Mouse (Mus musculus) G1E (cell line): ENCODE measurements around the gene Zfp184. TPM values are rescaled to one million over a fixed set of nuclear protein-coding genes. Genes with fewer than 3 reads are reported as not detected.

Source experiments
- ATAC-seq: 2 replicates; pipeline ENCODE4 v1.8.0; 2016; ENCODE audit warnings: mild to moderate bottlenecking; ENCODE audit not compliant: insufficient number of reproducible peaks, poor library complexity, low FRiP score, severe bottlenecking; ENCODE audit errors: extremely low read depth
- DNase-seq: peaks from one replicate; pipeline ENCODE4 v3.0.0; 2012; ENCODE audit warnings: low spot score
- H3K27me3 ChIP-seq: 2 replicates; pipeline ENCODE4 v1.6.1; 2012; ENCODE audit warnings: mild to moderate bottlenecking, low read length, inconsistent platforms; ENCODE audit not compliant: insufficient read depth
- H3K36me3 ChIP-seq: replicated peaks from 2 replicates; pipeline ENCODE3; 2012; ENCODE audit warnings: mild to moderate bottlenecking, inconsistent platforms
- H3K4me1 ChIP-seq: 2 replicates; pipeline ENCODE4 v1.6.1; 2012; ENCODE audit warnings: low read depth, low read length, inconsistent platforms, mixed read lengths; ENCODE audit not compliant: insufficient read depth
- H3K4me3 ChIP-seq: 2 replicates; pipeline ENCODE4 v1.5.1; 2012; ENCODE audit warnings: low read depth, mild to moderate bottlenecking, inconsistent platforms, low read length, moderate library complexity, mixed read lengths
- H3K9me3 ChIP-seq: replicated peaks from 2 replicates; pipeline ENCODE4 v1.6.1; 2012; ENCODE audit warnings: inconsistent platforms
- CTCF ChIP-seq: IDR thresholded peaks from 2 replicates; pipeline ENCODE4 v1.5.1; 2012; ENCODE audit warnings: low read depth, low read length, inconsistent platforms, mixed read lengths
- GATA1 ChIP-seq: IDR thresholded peaks from 2 replicates; pipeline ENCODE4 v1.6.1; 2012; ENCODE audit warnings: borderline replicate concordance, low read length, inconsistent platforms, mixed read lengths
- GATA2 ChIP-seq: IDR thresholded peaks from 2 replicates; pipeline ENCODE4 v1.6.1; 2012; ENCODE audit warnings: low read depth, low read length, inconsistent platforms, borderline replicate concordance
- POLR2AphosphoS5 ChIP-seq: IDR thresholded peaks from 2 replicates; pipeline ENCODE4 v1.6.1; 2012; ENCODE audit warnings: low read depth, low read length, inconsistent platforms; ENCODE audit not compliant: insufficient replicate concordance
- TAL1 ChIP-seq: conservative IDR thresholded peaks from 2 replicates; pipeline ENCODE4 v1.6.1; 2012; ENCODE audit warnings: low read depth, low read length, inconsistent platforms, mixed read lengths
- polyA plus RNA-seq: library from polyadenylated mRNA; stranded (reverse); fragments of >175 nt; gene quantifications from 2 replicates; pipeline ENCODE4 v1.2.3, GENCODE M21; 2012
- total RNA-seq, 2 experiments: library from RNA; stranded (forward) in 1 of 2; stranded (reverse) in 1 of 2; fragments of 200-1000 nt in 1 of 2; fragments of >200 nt in 1 of 2; fragmentation: Nextera tagmentation in 1 of 2; gene quantifications; 2 replicates each; pipeline ENCODE4 v1.2.3; 2014 to 2017

The Zfp184 gene
- total and polyA plus RNA-seq, 3 experiments, result 0.26 to 20.1 (median 3.6) TPM

- Histone ChIP-seq H3K9me3 (no peaks in the 10 kb centered on the region), H3K4me1 (peaks cover 50% of the 10 kb centered on the region), H3K4me3 (peak overlapping the region; percentile 71), H3K27me3 (no peaks in the 10 kb centered on the region), H3K36me3 (no peaks in the 10 kb centered on the region)
- ATAC-seq, result 0 out of 2 replicates have a peak, but pooled peaks have one; percentile 42
- no peak for TF ChIP-seq POLR2AphosphoS5
- TF ChIP-seq GATA2, result no peak
- no peak for TF ChIP-seq CTCF
- no peak for TF ChIP-seq TAL1
- no peak for TF ChIP-seq GATA1
- DNase-seq, result no peak
Observed at GRCm38 (mm10) chr13:21918570-21919419, 26.1 kb upstream of the Zfp184 start.

GRCm38 (mm10) chr13:21919836-21920431, 25.0 kb upstream of the Zfp184 start:
- H3K4me3 ChIP-seq, result peak overlapping the region; percentile 71; the same call in 1 of the 2 replicates
- peaks cover 44% of the 10 kb centered on the region for H3K4me1 ChIP-seq
- TF ChIP-seq TAL1, result no peak
- no peak for TF ChIP-seq CTCF
- no peak for TF ChIP-seq GATA2
- no peak for TF ChIP-seq GATA1
- DNase-seq, result no peak
- no peaks in the 10 kb centered on the region for H3K36me3 ChIP-seq
- no peak for ATAC-seq
- no peaks in the 10 kb centered on the region for H3K27me3 ChIP-seq
- no peaks in the 10 kb centered on the region for H3K9me3 ChIP-seq

GRCm38 (mm10) chr13:21920681-21921233, 24.1 kb upstream of the Zfp184 start:
- H3K27me3 ChIP-seq, result no peaks in the 10 kb centered on the region
- no peaks in the 10 kb centered on the region for H3K9me3 ChIP-seq
- peaks cover 41% of the 10 kb centered on the region for H3K4me1 ChIP-seq
- DNase-seq, result no peak
- no peaks in the 10 kb centered on the region for H3K36me3 ChIP-seq
- no peak overlapping the region for H3K4me3 ChIP-seq
- no peak for ATAC-seq
- TF ChIP-seq GATA2 (no peak), POLR2AphosphoS5 (no peak), CTCF (no peak), GATA1 (no peak), TAL1 (no peak)

- Histone ChIP-seq H3K9me3 (no peaks in the 10 kb centered on the region), H3K4me1 (peaks cover 32% of the 10 kb centered on the region), H3K27me3 (no peaks in the 10 kb centered on the region), H3K36me3 (no peaks in the 10 kb centered on the region), H3K4me3 (no peak overlapping the region)
- TF ChIP-seq GATA2 (no peak), CTCF (no peak), GATA1 (no peak), TAL1 (no peak), POLR2AphosphoS5 (no peak)
- no peak for DNase-seq
- ATAC-seq, result no peak
Observed at GRCm38 (mm10) chr13:21923417-21923816, 21.5 kb upstream of the Zfp184 start.

DNA sequence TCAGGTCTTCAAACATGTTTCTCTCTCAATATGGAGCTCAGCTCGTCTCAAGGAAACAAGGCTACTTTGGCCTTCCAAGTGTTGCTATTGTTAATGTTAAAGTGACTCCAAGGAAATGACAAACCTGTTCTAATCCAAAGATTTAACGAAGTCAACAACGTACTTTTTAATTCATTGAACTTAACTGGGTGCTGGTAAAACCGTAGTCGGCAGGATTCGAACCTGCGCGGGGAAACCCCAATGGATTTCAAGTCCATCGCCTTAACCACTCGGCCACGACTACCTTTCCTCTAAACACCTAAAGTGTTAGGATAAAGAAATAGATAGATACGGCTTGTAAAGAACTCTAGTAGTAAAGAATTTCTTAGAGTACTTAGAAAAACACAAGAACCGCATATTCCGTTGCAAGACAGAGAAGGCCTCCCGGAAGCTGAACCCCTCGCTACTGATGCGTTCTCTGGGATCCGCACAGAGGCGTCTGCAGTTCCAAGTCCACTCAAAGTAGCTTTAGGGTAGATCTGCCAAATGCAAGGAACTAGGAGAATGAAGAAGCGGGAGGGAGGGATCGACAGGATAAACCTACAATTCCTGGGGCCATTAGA, 20.1 kb upstream of the Zfp184 start:
- Histone ChIP-seq H3K9me3 (no peaks in the 10 kb centered on the region), H3K4me3 (peak overlapping the region; percentile 50; the same call in 1 of the 2 replicates), H3K27me3 (no peaks in the 10 kb centered on the region), H3K4me1 (peaks cover 24% of the 10 kb centered on the region), H3K36me3 (no peaks in the 10 kb centered on the region)
- 0 out of 2 replicates have a peak, but pooled peaks have one; percentile 8 for ATAC-seq
- no peak for DNase-seq
- TF ChIP-seq GATA1 (no peak), CTCF (no peak), POLR2AphosphoS5 (no peak)

GRCm38 (mm10) chr13:21930981-21931380, 13.9 kb upstream of the Zfp184 start:
- no peak overlapping the region for H3K4me3 ChIP-seq
- DNase-seq, result no peak
- no peaks in the 10 kb centered on the region for H3K27me3 ChIP-seq
- H3K36me3 ChIP-seq, result no peaks in the 10 kb centered on the region
- H3K4me1 ChIP-seq, result peaks cover 31% of the 10 kb centered on the region
- no peaks in the 10 kb centered on the region for H3K9me3 ChIP-seq
- no peak for ATAC-seq
- TF ChIP-seq GATA1, result no peak
- no peak for TF ChIP-seq TAL1
- no peak for TF ChIP-seq CTCF
- no peak for TF ChIP-seq POLR2AphosphoS5
- TF ChIP-seq GATA2, result no peak
